Mouse (Mus musculus) right cerebral cortex, postnatal 36 days (tissue): ENCODE measurements around the gene Nemf.
"Not testable (repeated sequence)": the region's sequence is repeated elsewhere in the genome, so short reads cannot be mapped to it uniquely, and the experiment has no call there.

Experiments used
- DNase-seq, 2 experiments: peaks; one replicate each; pipeline ENCODE4 v3.0.0; 2022; ENCODE audit warnings: low spot score in 2 of 2, mixed read lengths in 1 of 2

Nemf gene

GRCm38 (mm10) chr12:69356546-69357299 is at the start of gene Nemf:
Gene Nemf (minus strand): TSS chr12:69357165.
- DNase-seq, result peak; percentile 83 to 88

- DNase-seq, result no peak
These were observed 45.7 kb upstream of the Nemf start for GRCm38 (mm10) chr12:69402594-69403167.

GRCm38 (mm10) chr12:69402100-69402499 is 45.1 kb upstream of the Nemf start:
- no peak for DNase-seq

GRCm38 (mm10) chr12:69400871-69401286 is 43.9 kb upstream of the Nemf start:
- DNase-seq, result no peak

- no peak for DNase-seq
These were observed 43.4 kb upstream of the Nemf start for GRCm38 (mm10) chr12:69400367-69400766.

GRCm38 (mm10) chr12:69394456-69394855 is 37.5 kb upstream of the Nemf start:
- DNase-seq, result no peak

- DNase-seq, result no peak
These were observed 36.1 kb upstream of the Nemf start for GRCm38 (mm10) chr12:69393076-69393475.

- DNase-seq, result no peak
These were observed 33.2 kb upstream of the Nemf start for GRCm38 (mm10) chr12:69390000-69390698.

GRCm38 (mm10) chr12:69389273-69389938 is 32.4 kb upstream of the Nemf start:
- DNase-seq, result peak; percentile 3 to 8

GRCm38 (mm10) chr12:69388321-69388869 is 31.4 kb upstream of the Nemf start:
- no peak for DNase-seq

- not testable (repeated sequence) for DNase-seq
These were observed 29.3 kb upstream of the Nemf start for GRCm38 (mm10) chr12:69386281-69386732.

GRCm38 (mm10) chr12:69385542-69386280 is 28.7 kb upstream of the Nemf start:
- no peak for DNase-seq

- no peak for DNase-seq
These were observed 27.6 kb upstream of the Nemf start for GRCm38 (mm10) chr12:69384606-69385005.

- DNase-seq, result no peak
These were observed 25.9 kb upstream of the Nemf start for GRCm38 (mm10) chr12:69382880-69383279.

- no peak for DNase-seq
These were observed 21.8 kb upstream of the Nemf start for GRCm38 (mm10) chr12:69378558-69379454.

- DNase-seq, result not testable (repeated sequence)
These were observed 20.7 kb upstream of the Nemf start for GRCm38 (mm10) chr12:69377636-69378035.

GRCm38 (mm10) chr12:69377188-69377587 is 20.2 kb upstream of the Nemf start:
- DNase-seq, result no peak

GRCm38 (mm10) chr12:69376132-69376531 is 19.2 kb upstream of the Nemf start:
- DNase-seq, result no peak

GRCm38 (mm10) chr12:69373850-69374766 is 17.1 kb upstream of the Nemf start:
- no peak for DNase-seq
